Mouse (Mus musculus): ENCODE measurements around the gene Ttc9c.

The Ttc9c gene

DNA sequence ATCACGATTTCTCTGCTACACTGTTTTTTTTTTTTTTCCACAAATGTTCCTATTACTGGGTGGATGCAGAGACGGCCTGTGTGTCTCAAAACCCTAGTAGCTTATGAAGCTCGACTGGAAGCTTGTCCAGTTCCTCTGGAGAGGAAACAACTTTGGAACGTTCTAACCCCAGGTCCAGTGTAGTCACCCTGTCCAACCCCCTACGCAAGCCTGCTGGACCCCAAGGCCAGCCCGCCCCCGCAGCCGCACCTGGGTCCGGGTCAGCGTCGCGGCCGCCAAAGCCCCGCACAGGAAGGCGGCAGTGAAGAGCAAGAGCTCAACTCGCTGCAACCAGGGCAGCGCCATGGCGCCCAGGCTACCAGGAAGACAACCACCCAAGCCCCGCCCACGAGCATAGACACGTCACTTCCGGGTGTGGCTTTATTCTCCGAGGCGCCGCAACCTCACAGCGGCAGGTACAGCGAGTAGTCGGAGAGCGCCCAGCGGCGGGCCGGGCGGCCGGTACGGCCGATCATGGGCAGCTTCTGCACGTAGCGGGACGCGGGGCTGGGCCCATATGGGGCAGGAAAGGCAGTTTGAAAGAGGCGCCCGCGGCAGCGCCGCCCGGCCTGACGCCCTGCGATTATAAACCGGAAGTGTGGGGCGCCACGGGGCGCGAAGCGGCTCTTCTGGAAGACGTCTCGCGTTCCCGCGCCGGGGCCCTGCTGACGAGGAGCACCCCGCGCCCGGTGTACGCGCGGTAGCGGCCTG is 44.9 kb downstream of the Ttc9c start, which contains the start of gene Tmem179b:
Gene Tmem179b (minus strand): TSS at position 382 of the 750 bp plus-strand sequence.
- H3K36me3 ChIP-seq (ENCODE audit: insufficient read depth, low read length) = peaks cover 58% of the 10 kb centered on the region

DNA sequence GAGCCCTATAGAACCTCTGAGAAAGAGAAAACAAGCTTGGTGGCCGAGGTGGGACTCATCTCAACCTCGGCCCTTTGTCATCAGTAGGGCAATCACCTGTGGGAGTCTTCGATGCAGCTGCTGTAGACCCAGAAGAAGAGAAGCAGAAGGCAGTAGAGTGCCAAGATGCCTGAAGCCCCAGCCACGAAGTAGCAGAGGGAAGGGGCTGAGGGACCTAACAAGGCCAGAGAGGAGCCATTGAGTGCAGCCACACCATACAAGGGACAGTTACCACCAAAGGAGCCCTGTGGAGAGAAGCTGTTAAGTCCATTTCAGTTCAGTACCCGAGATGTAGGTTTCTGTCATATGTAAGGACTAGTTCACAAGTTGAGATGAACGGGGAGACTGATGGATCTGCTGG is 45.7 kb downstream of the Ttc9c start:
- H3K36me3 ChIP-seq (ENCODE audit: insufficient read depth, low read length) = peaks cover 61% of the 10 kb centered on the region
- TF ChIP-seq POU5F1 (IDR thresholded peaks at IDR 0.05; ENCODE audit: borderline replicate concordance, low read length) (no peak), CTCF (conservative IDR thresholded peaks at IDR 0.05; ENCODE audit: low read length) (no peak), NANOG (IDR thresholded peaks at IDR 0.05; ENCODE audit: borderline replicate concordance, low read length) (no peak)
- no peaks in the 10 kb centered on the region for H3K27me3 ChIP-seq (ENCODE audit: insufficient read depth, low read length)
- peak overlapping the region; percentile 92 for H3K4me3 ChIP-seq (replicated peaks; ENCODE audit: low read length)
- H3K9me3 ChIP-seq (ENCODE audit: low read length) = no peaks in the 10 kb centered on the region
- H3K4me1 ChIP-seq (replicated peaks; ENCODE audit: low read depth, low read length) = peaks cover 58% of the 10 kb centered on the region

More for the DNA sequence above, 44.9 kb downstream of the Ttc9c start, which contains the start of gene Tmem179b:
- Histone ChIP-seq H3K27me3 (ENCODE audit: insufficient read depth, low read length) (no peaks in the 10 kb centered on the region), H3K4me1 (replicated peaks; ENCODE audit: low read depth, low read length) (peaks cover 58% of the 10 kb centered on the region), H3K9me3 (ENCODE audit: low read length) (no peaks in the 10 kb centered on the region), H3K4me3 (replicated peaks; ENCODE audit: low read length) (peak within 1 kb of the TSS; percentile 92)
- no peak for TF ChIP-seq POU5F1 (IDR thresholded peaks at IDR 0.05; ENCODE audit: borderline replicate concordance, low read length)
- TF ChIP-seq CTCF (conservative IDR thresholded peaks at IDR 0.05; ENCODE audit: low read length) = no peak
- TF ChIP-seq NANOG (IDR thresholded peaks at IDR 0.05; ENCODE audit: borderline replicate concordance, low read length) = no peak

DNA sequence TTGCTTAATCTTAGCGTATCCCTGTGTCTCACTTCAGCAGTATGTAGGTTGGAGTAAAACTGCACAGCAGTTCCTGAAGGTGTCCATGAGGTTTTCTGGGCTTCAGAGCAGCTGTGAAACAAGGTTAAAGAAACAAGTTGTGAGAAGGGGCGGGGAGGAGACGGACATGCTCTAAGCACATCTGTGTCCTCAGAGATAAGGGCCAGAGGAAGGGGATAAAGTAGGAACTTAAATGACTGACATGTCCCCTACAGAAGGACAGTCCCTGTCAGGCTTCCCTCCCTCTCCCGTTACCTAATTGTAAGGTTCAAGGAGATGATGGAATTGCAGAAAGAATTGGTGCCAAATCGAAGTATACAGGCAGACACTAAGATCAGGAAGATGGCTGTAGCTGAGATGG is 46.1 kb downstream of the Ttc9c start:
- Histone ChIP-seq H3K9me3 (ENCODE audit: low read length) (no peaks in the 10 kb centered on the region), H3K4me3 (replicated peaks; ENCODE audit: low read length) (peak overlapping the region; percentile 92), H3K4me1 (replicated peaks; ENCODE audit: low read depth, low read length) (peaks cover 58% of the 10 kb centered on the region), H3K27me3 (ENCODE audit: insufficient read depth, low read length) (no peaks in the 10 kb centered on the region), H3K36me3 (ENCODE audit: insufficient read depth, low read length) (peaks cover 61% of the 10 kb centered on the region)
- TF ChIP-seq CTCF (conservative IDR thresholded peaks at IDR 0.05; ENCODE audit: low read length) (no peak), NANOG (IDR thresholded peaks at IDR 0.05; ENCODE audit: borderline replicate concordance, low read length) (no peak)

DNA sequence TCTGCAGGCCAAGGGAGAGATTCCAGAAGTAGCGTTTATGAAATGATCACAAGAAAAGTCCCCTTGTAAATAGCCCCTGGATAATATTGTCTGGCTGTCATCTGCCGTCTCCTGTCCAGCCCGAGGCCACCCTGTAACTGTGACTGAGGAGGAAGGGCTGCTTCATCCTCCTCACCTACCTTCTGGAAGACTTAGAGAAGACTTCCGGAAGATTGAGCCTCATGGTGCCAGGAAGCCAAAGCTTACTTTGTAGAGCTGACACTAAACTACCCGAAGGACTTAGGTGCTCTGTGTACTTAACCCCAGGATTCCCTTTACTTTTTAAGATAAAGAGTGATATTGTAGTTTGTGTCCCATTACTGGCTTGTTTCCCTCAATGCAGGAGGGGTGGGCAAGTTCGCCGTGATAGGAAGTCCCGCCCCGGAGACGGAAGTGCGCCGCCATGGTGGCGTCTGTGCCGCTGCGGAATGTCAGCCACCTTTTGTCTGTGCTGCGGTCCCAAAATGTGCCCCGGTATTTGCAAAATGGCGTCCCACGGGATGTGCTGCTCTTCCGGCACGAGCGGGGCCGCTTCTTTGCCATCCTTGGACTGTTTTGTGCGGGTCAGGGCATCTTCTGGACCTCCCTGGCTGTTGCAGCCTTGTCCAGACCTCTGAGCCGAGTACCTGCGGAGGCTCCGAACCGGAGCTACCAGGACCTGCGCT is 48.4 kb downstream of the Ttc9c start, which contains the start of gene Tmem223:
Gene Tmem223 (plus strand): TSS at position 430 of the 704 bp plus-strand sequence.
- Histone ChIP-seq H3K4me1 (replicated peaks; ENCODE audit: low read depth, low read length) (peaks cover 44% of the 10 kb centered on the region), H3K27me3 (ENCODE audit: insufficient read depth, low read length) (no peaks in the 10 kb centered on the region), H3K9me3 (ENCODE audit: low read length) (peaks cover 1% of the 10 kb centered on the region; the same call in 1 of the 2 replicates), H3K36me3 (ENCODE audit: insufficient read depth, low read length) (peaks cover 71% of the 10 kb centered on the region), H3K4me3 (replicated peaks; ENCODE audit: low read length) (peak within 1 kb of the TSS; percentile 98)
- TF ChIP-seq POU5F1 (IDR thresholded peaks at IDR 0.05; ENCODE audit: borderline replicate concordance, low read length) = no peak
- TF ChIP-seq NANOG (IDR thresholded peaks at IDR 0.05; ENCODE audit: borderline replicate concordance, low read length) = no peak
- no peak for TF ChIP-seq CTCF (conservative IDR thresholded peaks at IDR 0.05; ENCODE audit: low read length)

DNA sequence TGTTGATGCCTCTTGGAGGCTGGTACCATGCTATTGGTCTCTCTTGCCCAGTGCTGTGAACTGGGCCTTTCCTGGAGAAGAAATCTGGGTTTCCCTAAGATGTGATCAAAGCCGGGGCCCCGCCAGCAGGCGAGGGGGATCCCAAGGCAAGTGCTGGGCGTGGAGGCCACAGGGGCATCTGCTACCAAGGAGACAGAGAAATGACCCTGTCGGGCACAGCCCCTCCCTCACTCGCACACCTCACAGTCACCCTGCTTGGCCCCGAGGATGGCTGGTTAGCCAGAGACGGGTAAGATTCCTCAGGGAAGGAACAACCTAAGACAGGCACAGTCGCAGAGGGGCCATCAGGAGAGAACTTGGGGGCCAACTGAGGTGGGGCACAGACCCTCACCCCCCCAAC is 53.6 kb downstream of the Ttc9c start:
- Histone ChIP-seq H3K4me1 (replicated peaks; ENCODE audit: low read depth, low read length) (peaks cover 20% of the 10 kb centered on the region), H3K36me3 (ENCODE audit: insufficient read depth, low read length) (peaks cover 92% of the 10 kb centered on the region), H3K4me3 (replicated peaks; ENCODE audit: low read length) (no peak overlapping the region), H3K27me3 (ENCODE audit: insufficient read depth, low read length) (no peaks in the 10 kb centered on the region), H3K9me3 (ENCODE audit: low read length) (peaks cover 8% of the 10 kb centered on the region; the same call in 1 of the 2 replicates)
- no peak for TF ChIP-seq NANOG (IDR thresholded peaks at IDR 0.05; ENCODE audit: borderline replicate concordance, low read length)
- no peak for TF ChIP-seq POU5F1 (IDR thresholded peaks at IDR 0.05; ENCODE audit: borderline replicate concordance, low read length)
- TF ChIP-seq CTCF (conservative IDR thresholded peaks at IDR 0.05; ENCODE audit: low read length) = no peak

DNA sequence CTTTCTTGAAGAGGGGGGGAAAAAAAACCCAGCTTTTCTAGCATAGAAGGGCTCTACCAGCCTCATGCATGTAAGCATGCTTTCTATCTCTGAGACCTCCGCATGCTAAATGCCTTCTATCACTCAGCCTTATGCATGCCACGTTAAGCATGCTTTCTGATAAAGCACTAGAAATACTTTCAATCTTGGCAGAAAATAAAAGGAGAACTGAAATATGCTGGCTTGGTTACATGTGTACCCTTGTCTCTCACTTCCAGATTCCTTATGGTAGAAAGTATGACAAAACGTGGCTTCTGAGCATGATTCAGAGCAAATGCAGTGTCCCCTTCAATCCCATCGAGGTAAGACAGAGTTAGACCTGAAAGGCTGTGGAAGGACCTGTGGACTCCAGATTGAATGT is 55.9 kb downstream of the Ttc9c start:
- H3K27me3 ChIP-seq (ENCODE audit: insufficient read depth, low read length) = no peaks in the 10 kb centered on the region
- H3K9me3 ChIP-seq (ENCODE audit: low read length) = peaks cover 8% of the 10 kb centered on the region; the same call in 1 of the 2 replicates
- TF ChIP-seq POU5F1 (IDR thresholded peaks at IDR 0.05; ENCODE audit: borderline replicate concordance, low read length) = no peak
- no peak for TF ChIP-seq NANOG (IDR thresholded peaks at IDR 0.05; ENCODE audit: borderline replicate concordance, low read length)
- TF ChIP-seq CTCF (conservative IDR thresholded peaks at IDR 0.05; ENCODE audit: low read length) = no peak
- peaks cover 72% of the 10 kb centered on the region for H3K36me3 ChIP-seq (ENCODE audit: insufficient read depth, low read length)
- no peak overlapping the region for H3K4me3 ChIP-seq (replicated peaks; ENCODE audit: low read length)
- H3K4me1 ChIP-seq (replicated peaks; ENCODE audit: low read depth, low read length) = peaks cover 29% of the 10 kb centered on the region

DNA sequence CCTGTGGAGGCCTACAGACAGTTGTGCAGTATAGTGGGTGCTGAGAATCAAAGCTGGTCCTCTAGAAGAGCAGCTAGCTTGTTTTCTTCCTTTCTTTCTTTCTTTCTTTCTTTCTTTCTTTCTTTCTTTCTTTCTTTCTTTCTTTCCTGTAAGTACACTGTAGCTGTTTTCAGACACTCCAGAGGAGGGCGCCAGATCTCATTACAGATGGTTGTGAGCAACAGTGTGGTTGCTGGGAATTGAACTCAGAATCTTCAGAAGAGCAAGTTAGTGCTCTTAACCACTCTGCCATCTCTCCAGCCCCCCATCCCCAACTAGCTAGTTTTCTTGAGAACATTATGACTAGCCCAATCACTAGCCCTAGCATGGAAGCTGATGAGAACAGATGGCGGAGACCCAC is 58.4 kb downstream of the Ttc9c start:
- H3K4me1 ChIP-seq (replicated peaks; ENCODE audit: low read depth, low read length) = peaks cover 42% of the 10 kb centered on the region
- H3K36me3 ChIP-seq (ENCODE audit: insufficient read depth, low read length) = peaks cover 48% of the 10 kb centered on the region
- H3K9me3 ChIP-seq (ENCODE audit: low read length) = peaks cover 7% of the 10 kb centered on the region; the same call in 1 of the 2 replicates
- no peaks in the 10 kb centered on the region for H3K27me3 ChIP-seq (ENCODE audit: insufficient read depth, low read length)
- no peak overlapping the region for H3K4me3 ChIP-seq (replicated peaks; ENCODE audit: low read length)
- TF ChIP-seq NANOG (IDR thresholded peaks at IDR 0.05; ENCODE audit: borderline replicate concordance, low read length) (no peak), POU5F1 (IDR thresholded peaks at IDR 0.05; ENCODE audit: borderline replicate concordance, low read length) (no peak), CTCF (conservative IDR thresholded peaks at IDR 0.05; ENCODE audit: low read length) (no peak; the same call in 1 of the 2 replicates)
